Mouse (Mus musculus): ENCODE measurements around the gene Il12rb1.

Il12rb1 gene

GRCm38 (mm10) chr8:70808239-70808638 is at the start of gene Il12rb1:
TSS of gene Il12rb1 (plus strand) at chr8:70808449.
- DNase-seq: no peak

GRCm38 (mm10) chr8:70758616-70759561 is 49.4 kb upstream of the Il12rb1 start:
- DNase-seq: peak; percentile 23 to 37

- DNase-seq: no peak
These were observed 47.9 kb upstream of the Il12rb1 start for GRCm38 (mm10) chr8:70760350-70760749.

GRCm38 (mm10) chr8:70760775-70761406 is 47.4 kb upstream of the Il12rb1 start, which contains the start of gene Mpv17l2:
TSS of gene Mpv17l2 (minus strand) at chr8:70760946.
- DNase-seq: peak; percentile 96 to 99

DNA sequence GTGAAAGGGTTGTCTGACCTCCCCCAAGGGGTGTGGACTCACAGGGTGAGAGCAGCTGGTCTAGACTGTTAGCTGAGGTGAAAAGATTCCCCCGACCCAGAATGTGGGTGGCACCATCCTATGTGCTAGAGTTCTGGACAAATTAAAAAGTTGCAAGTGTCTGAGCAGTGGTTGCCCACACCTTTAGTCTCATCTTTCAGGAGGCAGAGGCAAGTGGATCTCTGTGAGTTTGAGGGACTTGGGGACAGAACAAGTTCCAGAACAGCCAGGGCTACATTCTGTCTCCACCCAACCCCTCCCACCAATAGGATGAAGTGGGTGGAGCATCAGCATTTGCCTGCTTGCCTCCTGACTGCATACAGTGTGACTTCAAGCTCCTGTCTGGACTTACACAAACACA is 46.1 kb upstream of the Il12rb1 start:
- no peak for DNase-seq

DNA sequence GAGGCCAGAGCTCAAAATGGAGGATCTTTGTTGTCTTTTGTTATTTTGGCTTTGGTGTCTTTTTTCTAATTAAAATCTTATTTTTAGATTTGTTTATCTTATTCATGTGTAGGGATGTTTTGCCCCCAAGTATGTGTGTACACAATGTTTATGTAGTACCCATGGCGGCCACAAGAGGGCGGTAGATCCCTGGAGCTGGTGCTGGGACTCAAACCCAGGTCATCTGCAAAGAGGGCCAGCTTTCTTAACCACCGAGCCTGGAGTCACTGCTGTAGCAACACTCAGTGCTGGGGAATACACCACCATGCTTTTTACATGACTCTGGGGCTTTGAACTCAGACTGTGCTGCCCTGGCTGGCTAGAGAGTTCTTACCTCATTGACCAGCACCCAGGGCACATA is 44.9 kb upstream of the Il12rb1 start:
- peak in 1 of 2 experiments; percentile 75 for DNase-seq

DNA sequence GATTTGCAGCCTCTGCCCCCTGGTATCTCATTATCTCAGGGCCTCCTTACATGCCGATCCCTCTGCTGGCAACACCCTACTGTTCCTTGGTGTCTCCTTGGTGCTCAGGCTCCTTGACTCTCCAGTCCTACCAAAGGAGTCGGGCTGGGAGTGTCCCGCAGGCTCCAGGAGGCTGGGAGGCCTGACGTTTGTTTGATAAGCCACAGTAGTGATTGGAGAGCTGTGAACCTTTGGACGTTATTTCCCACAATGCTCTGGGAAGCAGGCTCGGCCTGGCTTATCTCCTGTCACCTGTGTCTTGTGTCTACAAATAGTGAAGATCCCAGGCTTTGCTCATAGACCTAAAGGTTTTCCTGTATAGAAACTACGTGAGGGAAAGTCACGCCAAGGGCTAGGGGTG is 44.2 kb upstream of the Il12rb1 start:
- DNase-seq: no peak

DNA sequence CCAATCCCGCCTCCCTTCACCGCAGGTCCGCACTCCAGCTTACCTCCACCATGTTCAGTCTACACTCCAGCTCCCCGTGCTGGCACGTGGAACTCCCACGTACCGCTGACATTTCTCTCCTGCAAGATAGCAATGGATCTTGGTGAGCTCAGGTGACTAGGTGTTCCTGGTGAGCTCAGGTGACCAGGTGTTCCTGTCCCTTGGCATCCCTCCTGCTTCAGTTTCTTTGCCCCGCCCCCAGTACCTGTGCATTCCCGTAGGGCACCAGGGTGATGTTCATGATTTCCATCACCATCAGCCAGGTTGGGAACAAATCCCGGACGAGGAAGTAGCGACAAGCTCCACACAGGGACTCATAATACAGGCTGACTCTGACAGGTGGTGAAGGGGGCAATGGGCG is 43.6 kb upstream of the Il12rb1 start:
- DNase-seq: peak in 1 of 2 experiments; percentile 36

DNA sequence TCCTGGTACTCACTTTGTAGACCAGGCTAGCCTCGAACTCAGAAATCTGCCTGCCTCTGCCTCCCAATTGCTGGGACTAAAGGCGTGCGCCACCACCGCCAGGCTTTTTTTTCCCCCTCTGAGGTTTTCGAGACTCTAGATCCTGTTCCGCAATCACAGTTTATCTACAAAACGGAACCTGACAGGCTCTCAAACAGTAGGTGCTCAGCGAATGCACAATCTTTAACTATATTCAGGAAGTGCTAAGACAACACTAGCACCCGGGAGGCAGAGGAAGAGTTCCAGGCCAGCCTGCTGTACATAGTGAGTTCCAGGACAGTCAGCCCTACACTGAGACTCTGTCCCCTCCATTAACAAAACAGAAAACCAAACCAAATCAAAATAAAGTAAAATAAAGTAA is 42.9 kb upstream of the Il12rb1 start:
- DNase-seq: no peak

DNA sequence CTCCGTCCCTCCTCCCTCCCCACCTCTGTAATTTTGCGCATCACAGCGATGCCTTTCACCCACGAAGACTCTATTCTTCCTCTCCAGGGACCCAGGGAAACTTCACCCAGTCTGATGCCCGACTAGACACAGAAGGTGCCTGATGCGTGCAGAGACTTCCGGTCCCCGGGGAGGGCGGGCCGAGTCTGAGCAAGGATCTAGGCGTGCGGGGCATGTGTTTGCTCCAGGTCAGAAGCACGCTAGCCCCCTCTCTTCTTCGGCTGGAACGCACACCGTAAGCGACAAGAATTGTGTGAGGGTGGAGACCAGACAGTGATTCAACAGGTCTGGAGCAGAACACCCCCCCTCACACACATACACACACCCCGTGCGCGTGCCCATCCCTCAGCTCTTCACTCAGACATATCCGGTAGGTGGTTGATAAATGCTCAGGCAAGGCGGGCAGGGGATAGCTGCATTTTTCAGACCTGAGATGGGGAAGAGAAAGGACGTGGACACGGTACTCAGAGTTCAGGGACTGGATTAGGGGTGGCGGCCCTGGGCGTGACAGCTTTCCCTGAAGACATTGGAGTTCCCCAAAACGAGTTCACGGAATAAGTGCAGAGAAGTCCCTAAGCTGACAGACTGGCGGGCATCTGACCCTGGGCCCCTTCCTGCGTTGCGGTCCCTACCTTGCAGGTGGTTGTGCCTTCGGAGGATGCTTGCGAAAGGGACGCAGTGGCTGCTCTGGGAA is 42.2 kb upstream of the Il12rb1 start:
- DNase-seq: peak in 1 of 2 experiments; percentile 54

DNA sequence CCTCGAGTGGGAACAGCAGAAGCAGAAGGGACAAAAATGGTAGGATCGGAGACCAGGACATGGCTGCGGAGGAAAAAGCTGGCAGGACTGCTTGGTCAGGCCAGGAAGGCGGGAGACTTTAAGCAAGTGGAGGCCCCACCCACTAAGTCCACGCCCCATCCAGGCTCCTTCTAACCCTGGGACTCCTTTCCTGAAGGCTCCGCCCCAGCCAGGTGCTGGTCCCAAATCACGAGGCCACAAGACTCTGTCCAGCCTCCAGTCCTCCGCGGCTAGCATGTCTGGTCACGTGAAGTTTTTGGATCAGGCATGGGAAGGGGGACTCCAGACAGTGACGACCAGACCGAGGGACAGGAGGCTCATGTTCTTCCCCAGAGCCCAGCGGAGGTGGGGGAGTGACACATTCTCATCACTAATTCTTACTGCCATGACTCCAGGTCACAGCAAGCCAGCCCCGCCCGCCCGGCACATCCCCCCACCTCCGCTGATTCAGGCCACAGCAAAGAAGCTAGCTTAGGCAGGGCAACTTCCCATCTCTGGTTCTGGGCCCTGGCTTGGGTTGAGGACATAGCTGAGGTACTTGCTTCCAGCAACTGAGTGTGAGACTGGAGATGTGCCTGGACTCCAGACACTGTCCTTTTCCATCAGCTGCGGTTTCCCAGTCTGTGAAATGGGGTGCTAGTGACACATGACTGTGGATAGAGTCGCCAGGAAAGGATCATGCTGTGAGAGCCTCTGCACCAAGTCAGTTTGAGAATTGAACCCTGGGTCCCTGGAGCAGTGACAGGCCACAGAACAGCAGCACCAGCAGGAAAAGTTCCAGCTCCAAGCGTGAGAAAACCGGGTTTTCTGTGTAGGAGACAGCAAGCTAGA is 41.4 kb upstream of the Il12rb1 start:
- DNase-seq: peak; percentile 93

- no peak for DNase-seq
These were observed 40.7 kb upstream of the Il12rb1 start for GRCm38 (mm10) chr8:70767503-70767902.

- peak in 1 of 2 experiments; percentile 34 for DNase-seq
These were observed 39.9 kb upstream of the Il12rb1 start for GRCm38 (mm10) chr8:70768231-70768776.

- peak in 1 of 2 experiments; percentile 23 for DNase-seq
These were observed 39.3 kb upstream of the Il12rb1 start for GRCm38 (mm10) chr8:70768956-70769355.

DNA sequence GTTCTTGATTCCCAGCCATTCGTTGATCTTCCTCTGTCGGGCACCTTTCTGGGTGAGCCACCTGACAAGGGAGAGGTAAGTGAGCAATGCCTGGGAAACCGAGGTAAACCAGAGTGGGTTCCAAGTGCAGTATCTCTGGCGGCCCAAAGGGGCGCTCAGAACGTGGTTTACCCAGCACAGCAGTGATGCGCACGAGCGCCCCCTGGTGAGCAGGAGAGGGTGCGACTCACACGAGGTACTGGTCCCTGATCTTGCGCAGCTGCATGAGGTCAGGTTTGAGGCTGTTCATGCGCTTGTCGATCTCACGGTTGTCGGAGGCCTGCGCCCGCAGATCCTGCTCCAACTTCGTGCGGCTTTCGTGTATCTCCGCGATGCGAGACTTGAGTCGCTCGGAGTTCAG is 38.9 kb upstream of the Il12rb1 start:
- peak; percentile 93 to 96 for DNase-seq

DNA sequence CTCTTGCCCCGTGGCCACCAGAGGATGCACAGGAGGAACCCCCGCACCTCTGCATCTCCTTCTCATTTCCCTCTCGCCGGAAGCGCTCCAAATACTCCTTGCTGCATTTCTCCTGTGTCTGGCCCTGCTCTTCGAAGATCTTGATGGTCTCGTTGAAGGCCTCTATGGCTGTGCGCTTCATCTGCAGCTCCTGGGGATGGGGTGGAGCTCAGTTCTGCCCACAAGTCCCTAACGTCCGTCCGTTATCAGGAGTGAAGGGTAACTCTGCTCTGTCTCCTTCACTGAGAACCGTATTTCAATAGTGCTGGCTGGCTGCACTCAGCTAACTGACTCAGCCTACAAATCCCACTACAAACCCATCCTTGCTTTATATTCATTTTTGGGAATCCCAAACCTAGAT is 38.4 kb upstream of the Il12rb1 start:
- no peak for DNase-seq

- DNase-seq: no peak
These were observed 37.5 kb upstream of the Il12rb1 start for GRCm38 (mm10) chr8:70770748-70771147.

- no peak for DNase-seq
These were observed 37.0 kb upstream of the Il12rb1 start for GRCm38 (mm10) chr8:70771217-70771616.

- no peak for DNase-seq
These were observed 36.2 kb upstream of the Il12rb1 start for GRCm38 (mm10) chr8:70772075-70772474.

DNA sequence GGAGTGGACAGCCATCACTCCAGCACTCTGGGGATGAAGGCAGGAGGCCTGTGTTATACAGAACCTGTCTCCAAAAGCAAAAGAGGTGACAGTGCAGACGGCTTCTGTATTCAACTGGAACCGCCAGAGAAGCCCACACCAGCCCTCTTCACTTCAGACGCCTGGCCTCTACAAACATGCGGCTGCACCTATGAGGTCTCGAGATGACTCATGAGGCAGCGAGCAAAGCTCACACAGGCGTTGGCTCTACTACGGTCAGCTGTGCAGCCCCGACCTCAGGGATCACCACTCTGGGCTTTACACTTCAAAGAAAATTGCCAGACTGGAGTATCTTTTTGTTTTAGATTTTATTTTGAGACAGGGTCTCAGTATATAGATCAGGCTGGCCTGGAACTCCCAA is 35.4 kb upstream of the Il12rb1 start:
- DNase-seq: no peak

- no peak for DNase-seq
These were observed 34.8 kb upstream of the Il12rb1 start for GRCm38 (mm10) chr8:70773410-70773809.

GRCm38 (mm10) chr8:70773833-70774232 is 34.4 kb upstream of the Il12rb1 start:
- peak; percentile 81 to 84 for DNase-seq

All from kidney, adult 8-10 months (tissue).